Mouse (Mus musculus): ENCODE results near the gene Zc3h7a. TPM values are rescaled to one million over a fixed set of nuclear protein-coding genes. Genes with fewer than 3 reads are reported as not detected.
A peak's percentile ranks its signal among the peaks of the same experiment; 100 is the strongest.

The Zc3h7a gene
- polyA plus RNA-seq, 1 experiment from 2014 or later, result 79.1 TPM

DNA sequence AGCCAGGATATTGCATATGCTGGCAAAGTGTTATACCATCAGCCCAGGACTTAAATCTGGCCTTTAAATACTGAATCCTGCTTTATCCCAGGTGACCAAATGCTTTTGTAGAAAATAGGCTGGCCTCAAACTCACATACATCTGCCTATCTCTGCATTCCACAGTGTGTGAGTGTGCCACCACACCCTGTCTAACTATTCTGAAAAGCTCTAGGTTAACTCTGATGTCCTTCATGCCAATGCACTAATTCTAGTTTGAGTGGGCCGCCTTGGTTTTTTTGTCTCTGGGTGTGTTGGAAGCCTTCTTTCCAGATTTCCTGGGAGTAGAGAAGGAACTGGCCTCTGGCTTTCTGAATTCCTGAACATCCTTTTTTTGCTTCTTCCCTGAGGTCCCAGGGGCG, 17.0 kb upstream of the Zc3h7a start:
- Histone ChIP-seq H3K4me2 (ENCODE audit: low read depth, low read length) (no peak overlapping the region), H3K4me3 (ENCODE audit: low read length) (no peak overlapping the region), H3K27ac (ENCODE audit: low read length) (no peak overlapping the region), H3K27me3 (ENCODE audit: control insufficient read depth, insufficient read depth, low read length) (no peaks in the 10 kb centered on the region), H3K36me3 (ENCODE audit: control insufficient read depth, insufficient read depth) (peaks cover 56% of the 10 kb centered on the region), H3K9me3 (replicated peaks; ENCODE audit: control insufficient read depth, low read length) (no peaks in the 10 kb centered on the region), H3K4me1 (ENCODE audit: control insufficient read depth, insufficient read depth, low read length) (no peaks in the 10 kb centered on the region), H3K9ac (ENCODE audit: low read length) (no peak overlapping the region)
- ATAC-seq (replicated peaks; ENCODE audit: extremely low read depth, insufficient read depth, low FRiP score), result no peak
- WGBS, result 94% methylated on average over 2 of the region's 2 CpGs

DNA sequence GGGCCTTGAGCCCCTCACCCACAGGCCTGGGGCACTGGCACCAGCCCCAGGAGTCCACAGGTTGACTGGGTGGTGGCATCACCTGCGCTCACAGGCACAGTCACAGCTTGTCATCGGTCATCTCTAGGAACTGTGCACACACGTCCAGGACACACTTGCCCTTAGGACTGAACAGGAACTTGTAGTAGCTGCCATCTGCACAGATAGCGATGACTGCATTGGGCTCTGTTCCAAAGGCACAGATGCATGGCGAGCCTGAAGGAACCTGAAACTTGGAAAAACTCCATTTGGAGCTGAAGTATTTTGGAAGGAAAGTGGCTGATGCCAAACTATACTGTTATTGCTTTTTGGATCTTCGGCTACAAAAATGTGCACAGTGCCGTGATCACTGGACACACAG, 14.0 kb upstream of the Zc3h7a start:
- Histone ChIP-seq H3K27ac (ENCODE audit: low read length) (no peak overlapping the region), H3K9me3 (replicated peaks; ENCODE audit: control insufficient read depth, low read length) (no peaks in the 10 kb centered on the region), H3K27me3 (ENCODE audit: control insufficient read depth, insufficient read depth, low read length) (no peaks in the 10 kb centered on the region), H3K36me3 (ENCODE audit: control insufficient read depth, insufficient read depth) (peaks cover 29% of the 10 kb centered on the region), H3K4me1 (ENCODE audit: control insufficient read depth, insufficient read depth, low read length) (no peaks in the 10 kb centered on the region), H3K9ac (ENCODE audit: low read length) (no peak overlapping the region), H3K4me2 (ENCODE audit: low read depth, low read length) (no peak overlapping the region), H3K4me3 (ENCODE audit: low read length) (no peak overlapping the region)
- ATAC-seq (replicated peaks; ENCODE audit: extremely low read depth, insufficient read depth, low FRiP score), result no peak
- 59% methylated on average over 7 of the region's 7 CpGs for WGBS

DNA sequence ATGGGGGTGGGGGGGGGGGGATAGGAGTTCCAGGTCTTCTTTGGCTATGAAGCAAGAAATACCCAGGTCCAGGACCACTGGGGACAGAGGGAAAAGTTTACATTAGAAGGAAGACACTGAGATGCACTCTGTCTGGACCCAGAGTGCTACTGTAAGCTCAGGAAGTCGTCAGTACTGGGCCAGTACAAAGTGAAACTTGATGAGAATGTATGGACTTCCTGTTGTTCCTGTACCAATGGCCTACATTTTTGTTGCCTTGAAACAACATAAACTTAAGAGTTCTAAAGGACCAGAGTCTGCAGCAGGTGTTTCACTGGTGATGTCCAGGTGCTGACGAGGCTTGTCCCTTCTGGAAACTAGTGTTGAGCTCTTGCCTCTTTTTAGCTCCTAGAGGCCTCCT, 1.2 kb upstream of the Zc3h7a start:
- H3K4me2 ChIP-seq (ENCODE audit: low read depth, low read length), result peak overlapping the region; percentile 58; the same call in 1 of the 2 replicates
- ATAC-seq (replicated peaks; ENCODE audit: extremely low read depth, insufficient read depth, low FRiP score), result no peak

DNA sequence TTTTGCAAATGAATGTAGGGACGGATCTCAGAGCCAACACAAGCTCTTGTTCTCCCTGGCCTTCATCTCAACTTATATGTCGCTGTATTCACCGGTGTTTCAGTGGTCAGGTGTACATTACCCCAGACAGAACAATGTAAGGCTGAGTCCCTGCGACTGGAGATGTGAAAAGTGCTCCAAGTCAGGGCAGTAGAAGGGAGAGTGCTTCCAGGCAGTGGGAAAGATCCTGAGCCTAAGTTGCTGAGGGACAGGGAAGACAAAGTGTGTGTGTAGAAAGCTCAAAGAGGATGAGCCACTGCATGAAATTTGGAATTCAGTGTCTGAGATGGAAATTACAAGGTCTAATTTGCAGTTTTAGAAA, 671 bp upstream of the Zc3h7a start:
- Histone ChIP-seq H3K9ac (ENCODE audit: low read length) (peak overlapping the region; percentile 92), H3K4me3 (ENCODE audit: low read length) (peak overlapping the region; percentile 94), H3K27ac (ENCODE audit: low read length) (peak overlapping the region; percentile 89), H3K27me3 (ENCODE audit: control insufficient read depth, insufficient read depth, low read length) (no peaks in the 10 kb centered on the region), H3K36me3 (ENCODE audit: control insufficient read depth, insufficient read depth) (no peaks in the 10 kb centered on the region), H3K4me2 (ENCODE audit: low read depth, low read length) (peak overlapping the region; percentile 58), H3K9me3 (replicated peaks; ENCODE audit: control insufficient read depth, low read length) (peaks cover 5% of the 10 kb centered on the region), H3K4me1 (ENCODE audit: control insufficient read depth, insufficient read depth, low read length) (peaks cover 11% of the 10 kb centered on the region)
- no peak for ATAC-seq (replicated peaks; ENCODE audit: extremely low read depth, insufficient read depth, low FRiP score)
- WGBS, result 7% methylated on average over 4 of the region's 4 CpGs

More for the DNA sequence above, 1.2 kb upstream of the Zc3h7a start:
- 70% methylated on average over 2 of the region's 2 CpGs for WGBS
- no peaks in the 10 kb centered on the region for H3K27me3 ChIP-seq (ENCODE audit: control insufficient read depth, insufficient read depth, low read length)
- H3K4me3 ChIP-seq (ENCODE audit: low read length), result no peak overlapping the region
- H3K9me3 ChIP-seq (replicated peaks; ENCODE audit: control insufficient read depth, low read length), result peaks cover 5% of the 10 kb centered on the region
- H3K4me1 ChIP-seq (ENCODE audit: control insufficient read depth, insufficient read depth, low read length), result peaks cover 11% of the 10 kb centered on the region
- no peak overlapping the region for H3K9ac ChIP-seq (ENCODE audit: low read length)
- no peak overlapping the region for H3K27ac ChIP-seq (ENCODE audit: low read length)
- H3K36me3 ChIP-seq (ENCODE audit: control insufficient read depth, insufficient read depth), result no peaks in the 10 kb centered on the region

DNA sequence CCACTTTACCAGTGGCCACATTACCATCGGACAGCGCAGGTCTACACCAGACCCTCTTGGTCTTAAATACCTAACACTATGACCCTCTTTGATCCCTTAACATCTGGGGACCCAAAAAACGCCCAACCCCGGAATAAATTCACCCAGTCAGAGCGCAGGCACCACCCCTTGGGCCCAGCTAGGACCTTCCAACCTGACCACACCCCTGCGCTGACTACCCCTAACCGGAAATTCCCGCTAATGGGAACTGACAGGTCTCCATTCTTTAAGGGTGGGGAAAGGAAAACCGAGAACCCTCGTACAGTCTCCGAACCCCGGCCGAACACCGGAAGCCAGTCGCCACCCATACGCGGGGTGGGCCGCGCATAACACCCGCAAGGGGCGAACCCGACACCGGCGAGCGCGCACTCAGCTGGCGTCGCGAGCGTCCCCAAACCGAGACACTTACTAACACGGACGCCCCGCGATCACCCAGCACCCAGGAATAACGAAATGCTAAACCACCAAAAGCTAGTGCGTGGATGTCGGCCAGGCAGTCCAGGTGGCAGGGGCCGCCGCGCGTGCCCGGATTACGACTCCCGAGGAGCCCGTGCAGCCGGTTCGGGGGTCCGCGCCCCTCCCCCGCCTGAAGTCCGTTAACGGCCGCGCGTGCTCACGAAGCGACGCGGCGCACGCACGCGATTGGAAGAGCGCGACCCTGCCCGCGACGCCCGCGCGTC, 545 bp downstream of the Zc3h7a start:
- peak; percentile 68 for ATAC-seq (replicated peaks; ENCODE audit: extremely low read depth, insufficient read depth, low FRiP score)
- H3K9me3 ChIP-seq (replicated peaks; ENCODE audit: control insufficient read depth, low read length), result peaks cover 5% of the 10 kb centered on the region
- peak overlapping the region; percentile 92 for H3K9ac ChIP-seq (ENCODE audit: low read length)
- under 1% methylated on average over 72 of the region's 72 CpGs for WGBS
- H3K27me3 ChIP-seq (ENCODE audit: control insufficient read depth, insufficient read depth, low read length), result no peaks in the 10 kb centered on the region
- H3K27ac ChIP-seq (ENCODE audit: low read length), result peak overlapping the region; percentile 89
- no peaks in the 10 kb centered on the region for H3K36me3 ChIP-seq (ENCODE audit: control insufficient read depth, insufficient read depth)
- peak overlapping the region; percentile 80 for H3K4me2 ChIP-seq (ENCODE audit: low read depth, low read length)
- peaks cover 11% of the 10 kb centered on the region for H3K4me1 ChIP-seq (ENCODE audit: control insufficient read depth, insufficient read depth, low read length)
- peak overlapping the region; percentile 94 for H3K4me3 ChIP-seq (ENCODE audit: low read length)

DNA sequence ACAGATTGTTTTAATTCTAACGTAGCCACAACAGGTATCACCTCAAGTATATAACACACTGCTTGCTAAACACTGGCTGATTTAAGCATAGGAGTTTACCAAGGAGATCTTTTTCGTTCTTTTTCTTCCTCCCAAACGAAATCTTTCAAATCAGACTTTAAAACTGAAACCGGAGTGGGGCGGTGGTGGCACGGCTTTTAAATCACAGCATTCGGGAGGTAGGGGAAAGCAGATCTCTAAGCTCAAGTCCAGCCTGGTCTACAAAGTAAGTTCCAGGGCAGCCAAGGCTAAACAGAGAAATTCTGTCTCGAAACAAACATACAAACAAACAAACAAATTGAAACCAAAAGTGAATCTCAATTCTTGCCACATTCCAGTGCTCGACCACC, 1.1 kb downstream of the Zc3h7a start:
- peak overlapping the region; percentile 89 for H3K27ac ChIP-seq (ENCODE audit: low read length)
- H3K9ac ChIP-seq (ENCODE audit: low read length), result peak overlapping the region; percentile 92
- H3K4me2 ChIP-seq (ENCODE audit: low read depth, low read length), result peak overlapping the region; percentile 80
- peak overlapping the region; percentile 94 for H3K4me3 ChIP-seq (ENCODE audit: low read length)
- H3K9me3 ChIP-seq (replicated peaks; ENCODE audit: control insufficient read depth, low read length), result peaks cover 5% of the 10 kb centered on the region
- H3K36me3 ChIP-seq (ENCODE audit: control insufficient read depth, insufficient read depth), result no peaks in the 10 kb centered on the region
- ATAC-seq (replicated peaks; ENCODE audit: extremely low read depth, insufficient read depth, low FRiP score), result no peak
- 6% methylated on average over 9 of the region's 9 CpGs for WGBS
- H3K4me1 ChIP-seq (ENCODE audit: control insufficient read depth, insufficient read depth, low read length), result peaks cover 11% of the 10 kb centered on the region
- H3K27me3 ChIP-seq (ENCODE audit: control insufficient read depth, insufficient read depth, low read length), result no peaks in the 10 kb centered on the region

DNA sequence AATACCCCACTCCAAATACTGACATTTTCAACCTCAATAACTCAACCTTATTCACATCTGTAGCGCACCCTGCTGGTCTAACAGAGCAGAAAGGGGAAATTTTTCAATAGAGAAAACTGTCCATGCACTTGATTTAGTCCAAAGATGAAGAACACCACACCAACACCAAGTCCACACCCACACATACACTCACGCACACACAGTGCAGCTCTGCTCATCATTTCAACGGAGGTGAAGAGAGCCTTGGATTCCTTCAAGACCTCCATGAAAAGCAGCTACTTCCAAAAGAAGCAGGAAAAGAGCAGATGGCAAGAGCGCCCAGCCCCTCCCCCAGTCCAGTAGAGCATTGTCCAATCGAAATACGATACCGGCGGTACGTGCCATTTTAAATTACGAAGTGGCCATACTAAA, 1.5 kb downstream of the Zc3h7a start:
- peaks cover 5% of the 10 kb centered on the region for H3K9me3 ChIP-seq (replicated peaks; ENCODE audit: control insufficient read depth, low read length)
- no peaks in the 10 kb centered on the region for H3K27me3 ChIP-seq (ENCODE audit: control insufficient read depth, insufficient read depth, low read length)
- no peak for ATAC-seq (replicated peaks; ENCODE audit: extremely low read depth, insufficient read depth, low FRiP score)
- H3K36me3 ChIP-seq (ENCODE audit: control insufficient read depth, insufficient read depth), result no peaks in the 10 kb centered on the region
- peak overlapping the region; percentile 92 for H3K9ac ChIP-seq (ENCODE audit: low read length)
- peak overlapping the region; percentile 94 for H3K4me3 ChIP-seq (ENCODE audit: low read length)
- H3K4me1 ChIP-seq (ENCODE audit: control insufficient read depth, insufficient read depth, low read length), result peaks cover 11% of the 10 kb centered on the region
- H3K4me2 ChIP-seq (ENCODE audit: low read depth, low read length), result peak overlapping the region; percentile 80
- peak overlapping the region; percentile 55; the same call in 1 of the 2 replicates for H3K27ac ChIP-seq (ENCODE audit: low read length)
- WGBS, result 8% methylated on average over 10 of the region's 10 CpGs

DNA sequence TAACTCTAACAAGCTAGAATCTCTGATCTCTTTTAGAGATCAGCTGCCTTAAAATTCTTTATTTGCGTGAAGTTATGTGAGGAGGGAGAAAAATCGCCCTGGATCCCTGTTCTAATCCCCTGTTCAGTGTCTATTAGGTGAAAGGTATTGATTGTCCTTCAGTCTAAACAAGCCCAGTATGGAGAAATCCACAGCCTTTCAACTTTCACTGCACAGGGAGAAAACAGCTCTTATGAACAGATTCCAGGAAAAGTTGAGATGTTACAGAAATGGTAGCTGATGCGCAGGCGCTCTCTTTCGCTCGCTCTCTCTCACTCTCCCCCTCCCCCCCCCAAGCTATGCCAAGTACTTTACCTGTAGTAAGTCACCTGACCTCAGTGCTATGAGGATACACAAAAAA, 4.5 kb downstream of the Zc3h7a start:
- no peak overlapping the region for H3K27ac ChIP-seq (ENCODE audit: low read length)
- peaks cover 9% of the 10 kb centered on the region; the same call in 1 of the 2 replicates for H3K4me1 ChIP-seq (ENCODE audit: control insufficient read depth, insufficient read depth, low read length)
- no peak overlapping the region for H3K4me3 ChIP-seq (ENCODE audit: low read length)
- H3K4me2 ChIP-seq (ENCODE audit: low read depth, low read length), result no peak overlapping the region
- ATAC-seq (replicated peaks; ENCODE audit: extremely low read depth, insufficient read depth, low FRiP score), result no peak
- H3K36me3 ChIP-seq (ENCODE audit: control insufficient read depth, insufficient read depth), result no peaks in the 10 kb centered on the region
- no peak overlapping the region for H3K9ac ChIP-seq (ENCODE audit: low read length)
- no peaks in the 10 kb centered on the region for H3K27me3 ChIP-seq (ENCODE audit: control insufficient read depth, insufficient read depth, low read length)
- H3K9me3 ChIP-seq (replicated peaks; ENCODE audit: control insufficient read depth, low read length), result no peaks in the 10 kb centered on the region
- WGBS, result 87% methylated on average over 6 of the region's 6 CpGs

DNA sequence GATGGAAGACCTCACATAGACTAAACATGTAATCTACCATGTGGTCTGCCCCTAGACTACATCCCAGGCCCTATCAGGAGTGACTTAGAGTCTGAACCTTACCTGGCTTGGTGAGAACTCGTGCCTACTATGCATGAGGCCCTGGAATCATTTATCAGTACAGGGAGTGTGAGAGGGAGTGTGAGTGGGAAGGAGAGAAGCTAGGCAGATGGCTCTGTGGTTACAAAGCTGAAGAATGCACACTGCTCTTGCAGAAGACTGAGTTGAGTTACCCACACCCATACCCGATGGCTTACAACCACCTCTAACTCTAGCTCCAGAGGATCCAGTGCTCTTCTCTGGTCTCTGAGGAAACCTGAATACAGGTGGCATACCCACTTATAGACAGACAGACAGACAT, 9.8 kb downstream of the Zc3h7a start:
- no peak overlapping the region for H3K4me2 ChIP-seq (ENCODE audit: low read depth, low read length)

More for the DNA sequence above, 9.8 kb downstream of the Zc3h7a start:
- Histone ChIP-seq H3K4me3 (ENCODE audit: low read length) (no peak overlapping the region), H3K9me3 (replicated peaks; ENCODE audit: control insufficient read depth, low read length) (no peaks in the 10 kb centered on the region), H3K9ac (ENCODE audit: low read length) (no peak overlapping the region), H3K27me3 (ENCODE audit: control insufficient read depth, insufficient read depth, low read length) (no peaks in the 10 kb centered on the region), H3K4me1 (ENCODE audit: control insufficient read depth, insufficient read depth, low read length) (0 out of 2 replicates have a peak, but pooled peaks cover 3% of the 10 kb centered on the region), H3K27ac (ENCODE audit: low read length) (no peak overlapping the region), H3K36me3 (ENCODE audit: control insufficient read depth, insufficient read depth) (peaks cover 14% of the 10 kb centered on the region)
- WGBS, result 73% methylated on average over 2 of the region's 2 CpGs
- no peak for ATAC-seq (replicated peaks; ENCODE audit: extremely low read depth, insufficient read depth, low FRiP score)

All from heart, embryonic 16.5 days (tissue).